Mouse (Mus musculus) heart, embryonic 12.5 days (tissue): ENCODE data around the gene Fmod. TPM values are rescaled to one million over a fixed set of nuclear protein-coding genes. Genes with fewer than 3 reads are reported as not detected.
A peak's percentile ranks its signal among the peaks of the same experiment; 100 is the strongest.

ENCODE experiments used
- ATAC-seq: fragments of 200-750 bp; cut with Nextera tagmentation; 2 replicates; pipeline ENCODE4 v1.8.0; 2017; ENCODE audit warnings: moderate TSS enrichment, moderate library complexity; ENCODE audit not compliant: insufficient number of reproducible peaks, low FRiP score
- H3K27ac ChIP-seq: fragments of 300-500 bp; sonication (generic); 2 replicates; pipeline ENCODE4 v1.5.1; 2016; ENCODE audit warnings: mild to moderate bottlenecking, moderate library complexity; ENCODE audit not compliant: poor library complexity, severe bottlenecking
- H3K27me3 ChIP-seq: fragments of 300-500 bp; sonication (generic); replicated peaks from 2 replicates; pipeline ENCODE4 v1.6.1; 2016; ENCODE audit warnings: mild to moderate bottlenecking, moderate library complexity
- H3K36me3 ChIP-seq: fragments of 300-500 bp; sonication (generic); 2 replicates; pipeline ENCODE4 v1.6.1; 2016; ENCODE audit warnings: mild to moderate bottlenecking, moderate library complexity
- H3K4me1 ChIP-seq: fragments of 300-500 bp; sonication (generic); replicated peaks from 2 replicates; pipeline ENCODE4 v1.6.1; 2016; ENCODE audit warnings: mild to moderate bottlenecking
- H3K4me2 ChIP-seq: fragments of 300-500 bp; sonication (generic); 2 replicates; pipeline ENCODE4 v1.6.1; 2016; ENCODE audit warnings: mild to moderate bottlenecking, moderate library complexity
- H3K4me3 ChIP-seq: fragments of 300-500 bp; sonication (generic); 2 replicates; pipeline ENCODE4 v1.5.1; 2016; ENCODE audit warnings: mild to moderate bottlenecking
- H3K9ac ChIP-seq: fragments of 300-500 bp; sonication (generic); 2 replicates; pipeline ENCODE4 v1.6.1; 2016; ENCODE audit warnings: mild to moderate bottlenecking, moderate library complexity
- H3K9me3 ChIP-seq: fragments of 300-500 bp; sonication (generic); replicated peaks from 2 replicates; pipeline ENCODE4 v1.6.1; 2016; ENCODE audit warnings: mild to moderate bottlenecking, moderate library complexity
- WGBS: fragments of 180-500 bp; shearing (Covaris S2); methylation state at CpG from one replicate; pipeline ENCODE4 v1.1.7; 2016; 5-methylcytosine and 5-hydroxymethylcytosine counted together
- polyA plus RNA-seq: library from polyadenylated mRNA; unstranded; fragments of >200 nt; fragmentation: Nextera tagmentation; extraction: Ambion mirVana; gene quantifications from 2 replicates; pipeline ENCODE4 v1.2.1, GENCODE M21; 2016

Gene Fmod
- polyA plus RNA-seq, 1 experiment from 2014 or later: 15.7 TPM

DNA sequence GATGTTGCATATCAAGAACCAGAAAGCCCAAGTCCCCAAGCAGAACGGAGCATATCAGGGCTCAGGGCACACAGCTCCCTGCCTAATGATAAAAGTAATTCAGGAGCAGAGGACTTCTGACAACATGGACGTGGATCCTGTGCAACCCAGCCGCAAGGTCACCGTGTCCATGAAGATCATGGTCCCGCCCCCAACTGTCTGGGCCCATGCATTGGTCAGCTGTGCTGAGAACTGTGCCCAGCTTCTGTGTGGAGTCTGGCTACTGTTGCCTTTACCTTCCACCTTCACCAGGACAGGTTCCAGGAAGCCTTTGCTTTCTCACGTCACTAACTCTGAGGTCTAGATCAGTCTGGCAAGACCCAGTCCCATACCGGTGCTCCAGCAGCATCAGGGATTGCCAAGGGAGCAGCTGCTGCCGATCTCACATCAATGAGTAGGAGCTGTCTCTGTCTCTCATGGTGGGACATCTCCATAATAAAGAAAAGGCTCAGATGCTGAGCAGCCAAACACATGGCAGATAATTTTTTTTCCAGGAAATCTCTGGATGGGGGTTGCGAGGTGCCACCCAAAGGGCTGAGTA is 18.7 kb downstream of the Fmod start:
- Histone ChIP-seq H3K4me3 (no peak overlapping the region), H3K4me2 (no peak overlapping the region), H3K27ac (no peak overlapping the region), H3K4me1 (peaks cover 18% of the 10 kb centered on the region), H3K9me3 (no peaks in the 10 kb centered on the region), H3K36me3 (no peaks in the 10 kb centered on the region), H3K27me3 (no peaks in the 10 kb centered on the region), H3K9ac (no peak overlapping the region)
- ATAC-seq: no peak
- 67% methylated on average over 9 of the region's 9 CpGs for WGBS

DNA sequence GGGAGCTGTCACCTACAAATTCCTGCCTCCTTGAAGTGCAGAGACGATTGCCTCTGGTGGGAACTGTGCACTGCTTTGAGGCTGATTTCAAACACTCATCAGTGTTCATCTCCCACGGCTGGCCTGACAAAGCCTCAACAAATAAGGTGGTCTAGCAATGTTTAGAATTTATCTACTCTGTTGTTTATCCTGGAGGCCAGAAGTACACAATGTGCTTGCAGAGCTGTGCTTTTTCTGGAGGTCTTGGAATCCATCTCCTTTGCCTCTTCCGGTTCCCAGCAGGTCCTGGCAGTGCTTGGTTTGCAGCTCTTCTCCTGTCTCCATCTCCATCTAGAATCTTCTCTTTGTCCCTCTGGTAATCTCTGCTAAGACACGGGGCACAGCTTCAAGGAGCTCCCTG is 19.2 kb downstream of the Fmod start:
- Histone ChIP-seq H3K36me3 (no peaks in the 10 kb centered on the region), H3K4me2 (no peak overlapping the region), H3K27ac (no peak overlapping the region), H3K9ac (no peak overlapping the region), H3K27me3 (no peaks in the 10 kb centered on the region), H3K4me3 (no peak overlapping the region), H3K9me3 (no peaks in the 10 kb centered on the region), H3K4me1 (peaks cover 21% of the 10 kb centered on the region)
- no peak for ATAC-seq
- 68% methylated on average over 4 of the region's 4 CpGs for WGBS

DNA sequence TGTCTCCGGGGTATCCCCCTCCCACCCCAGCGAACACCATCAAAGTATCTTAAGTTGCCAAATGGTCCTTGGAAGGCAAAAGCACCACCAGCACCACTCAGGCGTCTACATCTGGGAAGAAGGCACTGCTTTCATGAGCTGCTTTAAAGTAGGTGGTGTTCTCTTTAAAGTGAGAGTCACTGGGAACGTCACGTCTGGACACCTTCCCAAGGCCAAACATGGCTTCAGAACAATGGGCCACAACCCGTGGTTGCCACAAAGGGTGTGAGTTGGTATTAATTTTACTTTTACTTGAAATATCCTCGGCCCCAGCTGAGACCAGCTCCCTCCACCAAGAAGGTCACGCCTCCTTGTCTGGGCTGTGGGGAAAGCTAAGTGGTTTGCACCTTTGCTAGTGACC is 20.7 kb downstream of the Fmod start:
- Histone ChIP-seq H3K27ac (no peak overlapping the region), H3K4me1 (peaks cover 36% of the 10 kb centered on the region), H3K9me3 (no peaks in the 10 kb centered on the region), H3K4me2 (no peak overlapping the region), H3K9ac (no peak overlapping the region), H3K27me3 (no peaks in the 10 kb centered on the region), H3K4me3 (no peak overlapping the region), H3K36me3 (no peaks in the 10 kb centered on the region)
- WGBS: 70% methylated on average over 8 of the region's 8 CpGs
- no peak for ATAC-seq

DNA sequence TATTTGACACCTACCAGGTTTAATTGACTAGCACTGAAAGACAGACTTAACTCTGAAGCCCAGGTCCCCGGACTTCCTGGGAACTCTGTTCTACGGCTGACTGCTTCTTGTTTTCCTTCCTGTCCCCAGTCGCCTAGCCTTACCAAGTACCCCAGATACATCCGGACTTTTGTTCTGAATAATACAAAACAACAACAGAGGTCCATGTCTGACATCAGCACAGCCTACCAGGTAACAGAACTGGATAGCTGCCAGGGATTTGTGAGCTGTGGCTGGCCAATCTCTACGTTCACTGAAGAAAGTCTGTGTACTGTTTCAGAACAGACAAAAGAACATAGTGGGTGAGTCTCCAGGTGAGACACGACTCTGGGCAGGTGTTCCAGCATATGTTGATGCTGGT is 21.8 kb downstream of the Fmod start:
- no peak overlapping the region for H3K9ac ChIP-seq
- H3K4me1 ChIP-seq: peaks cover 47% of the 10 kb centered on the region
- no peaks in the 10 kb centered on the region for H3K9me3 ChIP-seq
- H3K27ac ChIP-seq: no peak overlapping the region
- H3K4me2 ChIP-seq: no peak overlapping the region
- ATAC-seq: no peak
- H3K4me3 ChIP-seq: no peak overlapping the region
- 59% methylated on average over 6 of the region's 6 CpGs for WGBS
- H3K36me3 ChIP-seq: no peaks in the 10 kb centered on the region
- H3K27me3 ChIP-seq: no peaks in the 10 kb centered on the region

DNA sequence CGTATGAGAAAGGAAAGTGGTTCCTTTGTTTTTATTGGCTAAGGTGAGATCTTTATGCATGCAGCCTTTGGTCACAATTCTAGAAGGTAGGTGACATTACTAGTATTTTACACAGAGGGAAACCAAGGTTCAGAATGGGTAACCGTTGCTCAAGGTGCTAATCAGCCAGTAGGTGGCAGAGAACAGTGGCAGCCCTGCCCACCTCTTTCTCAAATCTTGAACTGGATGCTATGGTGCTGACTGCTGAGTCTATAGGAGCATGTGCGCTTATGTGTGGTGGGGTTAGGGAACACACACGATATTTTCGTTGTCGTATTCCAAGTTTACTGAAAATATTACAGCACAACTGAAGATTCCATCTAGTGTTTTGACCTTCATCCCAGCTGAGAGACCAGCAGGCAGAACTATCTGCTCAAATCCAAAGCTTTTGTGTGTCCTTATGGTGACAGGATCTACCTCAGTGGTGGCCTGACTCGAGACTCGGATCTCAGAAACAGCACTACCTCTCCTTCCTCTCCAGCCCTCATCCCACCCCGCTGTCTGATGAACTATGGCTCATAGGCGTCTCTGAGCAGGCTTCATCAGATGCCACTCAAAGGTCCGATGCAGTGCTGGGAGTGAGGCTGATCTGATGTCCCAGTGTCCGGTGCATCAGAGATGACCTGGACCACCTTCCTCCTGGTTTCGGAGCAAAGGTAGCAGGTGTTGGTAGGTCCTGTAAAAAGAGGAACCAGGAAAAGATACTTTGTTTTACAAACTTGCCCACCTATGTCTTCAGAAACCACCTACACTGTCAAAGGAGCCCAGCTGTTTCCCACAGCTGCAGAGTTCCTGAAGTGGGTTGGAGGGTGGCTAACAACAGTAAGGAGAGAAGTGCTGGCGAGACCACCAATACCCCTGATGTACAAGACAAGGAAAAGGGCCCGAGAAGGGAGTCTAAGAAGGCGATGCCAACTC is 23.0 kb downstream of the Fmod start:
- no peaks in the 10 kb centered on the region for H3K27me3 ChIP-seq
- ATAC-seq: no peak
- WGBS: 64% methylated on average over 16 of the region's 16 CpGs
- no peaks in the 10 kb centered on the region for H3K9me3 ChIP-seq
- peak overlapping the region; percentile 99 for H3K27ac ChIP-seq
- H3K4me2 ChIP-seq: peak overlapping the region; percentile 92
- no peaks in the 10 kb centered on the region for H3K36me3 ChIP-seq
- peaks cover 55% of the 10 kb centered on the region for H3K4me1 ChIP-seq
- peak overlapping the region; percentile 25; the same call in 1 of the 2 replicates for H3K9ac ChIP-seq
- H3K4me3 ChIP-seq: peak overlapping the region; percentile 48; the same call in 1 of the 2 replicates

DNA sequence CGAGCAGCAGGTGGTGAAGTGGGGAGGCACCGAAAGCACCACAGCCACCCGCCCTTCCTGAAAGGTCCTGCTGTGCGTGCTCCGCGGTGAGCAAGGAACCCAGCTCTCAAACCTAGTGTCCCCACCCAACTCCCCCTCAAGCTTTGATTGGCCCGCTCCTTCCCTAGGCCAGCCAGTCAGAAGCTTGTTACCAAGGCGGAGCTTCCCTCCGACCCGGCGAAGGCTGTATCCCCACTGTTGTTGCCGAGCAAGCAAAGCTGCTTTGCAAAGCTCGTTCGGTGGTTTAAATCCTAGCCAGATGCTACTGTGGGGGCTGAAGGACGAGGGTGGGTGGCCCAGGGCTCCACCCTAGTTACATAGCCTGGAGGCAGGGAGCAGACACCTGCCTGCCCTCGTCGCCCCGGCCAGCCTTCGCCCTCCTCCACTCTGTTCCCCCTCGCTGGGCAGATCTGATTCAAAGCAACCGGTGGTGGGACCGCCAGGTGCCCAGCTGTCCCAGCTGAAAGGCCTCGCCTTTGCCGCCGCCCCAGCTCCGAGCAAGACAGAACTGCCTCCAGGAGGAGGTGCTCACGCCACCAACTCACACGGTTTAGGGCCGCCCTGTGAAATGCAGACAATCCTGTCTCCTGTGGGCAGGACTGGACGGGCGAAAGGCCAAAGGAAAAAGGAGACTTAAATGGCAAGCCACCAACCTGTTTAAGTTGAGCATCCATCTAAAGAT is 24.0 kb downstream of the Fmod start:
- Histone ChIP-seq H3K27me3 (no peaks in the 10 kb centered on the region), H3K4me3 (peak overlapping the region; percentile 48), H3K36me3 (no peaks in the 10 kb centered on the region), H3K27ac (peak overlapping the region; percentile 99), H3K4me2 (peak overlapping the region; percentile 92), H3K4me1 (peaks cover 60% of the 10 kb centered on the region), H3K9me3 (no peaks in the 10 kb centered on the region), H3K9ac (peak overlapping the region; percentile 80)
- ATAC-seq: peak; percentile 94
- 2% methylated on average over 31 of the region's 31 CpGs for WGBS

DNA sequence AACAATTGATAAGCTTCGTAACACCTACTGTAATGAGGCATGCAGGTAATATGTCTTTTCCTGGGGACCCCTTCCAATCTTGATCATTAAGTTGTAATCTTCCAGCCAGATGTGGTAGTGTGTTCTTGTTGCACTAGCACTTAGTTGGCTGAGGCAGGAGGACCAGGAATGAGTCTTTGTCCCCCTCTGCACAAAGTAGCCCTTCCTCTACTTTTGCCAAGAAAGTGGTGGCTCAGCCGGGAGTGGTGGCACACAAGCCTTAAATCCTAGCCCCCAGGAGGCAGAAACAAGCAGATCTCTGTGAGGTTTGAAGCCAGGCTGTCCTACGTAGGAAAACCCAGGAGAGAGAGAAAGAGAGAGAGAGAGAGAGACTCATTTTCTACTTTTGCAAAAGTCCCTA is 24.9 kb downstream of the Fmod start:
- H3K4me3 ChIP-seq: no peak overlapping the region
- no peaks in the 10 kb centered on the region for H3K36me3 ChIP-seq
- H3K4me2 ChIP-seq: no peak overlapping the region
- no peak for ATAC-seq
- no peaks in the 10 kb centered on the region for H3K27me3 ChIP-seq
- H3K27ac ChIP-seq: peak overlapping the region; percentile 99; the same call in 1 of the 2 replicates
- H3K4me1 ChIP-seq: peaks cover 68% of the 10 kb centered on the region
- WGBS: 76% methylated on average over 3 of the region's 3 CpGs
- no peak overlapping the region for H3K9ac ChIP-seq
- no peaks in the 10 kb centered on the region for H3K9me3 ChIP-seq

DNA sequence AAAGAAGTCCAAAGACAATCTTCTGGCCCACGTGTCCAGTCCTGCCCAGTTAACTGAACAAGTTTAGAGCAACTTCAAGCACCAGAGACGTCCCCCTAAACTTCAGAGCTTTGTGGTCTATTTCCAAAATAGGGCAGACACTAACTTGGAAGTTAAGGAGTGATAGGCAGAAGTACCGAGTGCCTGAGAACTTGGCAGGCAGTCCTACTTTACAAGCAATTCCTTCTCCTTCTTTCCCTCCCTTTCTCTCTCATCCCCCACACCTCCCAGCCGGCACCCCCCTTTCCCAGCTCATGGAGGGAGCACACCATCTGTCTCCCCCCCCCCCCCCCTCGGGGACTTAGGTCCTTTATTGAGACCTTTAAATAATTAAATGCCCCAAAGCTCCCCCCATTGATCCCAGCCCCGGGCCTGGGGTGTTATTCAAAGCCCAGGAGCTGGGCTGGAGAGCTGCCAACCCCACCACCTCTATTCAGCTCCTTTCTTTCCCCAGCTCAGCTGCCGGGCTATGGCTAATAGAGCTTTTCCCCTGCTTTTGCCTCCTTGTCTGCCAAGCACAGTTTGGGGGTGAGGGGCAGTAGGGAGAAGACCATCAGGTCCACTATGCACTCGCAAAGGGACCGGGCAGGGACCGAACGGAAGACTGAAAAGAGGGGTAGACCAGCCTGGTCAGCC is 25.5 kb downstream of the Fmod start:
- Histone ChIP-seq H3K27ac (peak overlapping the region; percentile 99), H3K9ac (peak overlapping the region; percentile 62), H3K4me2 (peak overlapping the region; percentile 60), H3K4me3 (0 out of 2 replicates have a peak overlapping the region, but pooled peaks have one; percentile 12), H3K36me3 (no peaks in the 10 kb centered on the region), H3K9me3 (no peaks in the 10 kb centered on the region), H3K27me3 (no peaks in the 10 kb centered on the region), H3K4me1 (peaks cover 74% of the 10 kb centered on the region)
- ATAC-seq: no peak
- WGBS: 14% methylated on average over 11 of the region's 11 CpGs

DNA sequence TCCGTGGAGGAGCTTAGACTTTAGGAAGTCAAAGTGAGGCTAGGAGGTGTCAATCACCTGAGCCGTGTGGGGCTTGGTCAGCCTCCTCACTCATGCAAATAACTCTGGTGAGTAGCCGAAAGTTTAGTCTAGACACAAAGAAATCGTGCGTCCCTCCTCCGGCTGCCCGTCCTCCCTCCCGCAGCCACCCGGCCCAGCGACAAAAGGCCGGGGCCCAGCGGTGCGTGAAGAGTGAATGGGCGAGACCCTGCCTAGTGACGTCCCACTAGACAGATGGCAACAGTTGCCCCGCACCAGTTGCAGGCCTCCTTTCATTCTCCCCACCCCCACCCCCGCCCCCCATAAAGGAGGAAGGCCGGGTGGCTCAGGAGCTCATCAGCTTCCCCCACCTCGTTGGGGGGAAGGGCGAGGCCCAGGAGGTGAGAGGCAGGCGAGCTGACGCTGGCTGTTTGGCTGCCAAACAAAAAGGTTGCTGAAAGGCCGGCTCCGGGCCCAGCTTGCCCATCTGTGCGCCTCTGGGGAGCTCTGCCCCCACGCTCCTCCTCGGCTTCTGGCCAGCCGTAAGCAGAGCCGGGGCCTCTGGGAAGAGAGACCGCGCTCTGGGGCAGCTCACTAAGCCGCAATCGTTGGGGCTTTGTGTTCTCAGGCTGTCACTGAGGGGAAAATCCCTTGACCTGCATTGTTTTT is 26.2 kb downstream of the Fmod start:
- 2% methylated on average over 33 of the region's 33 CpGs for WGBS
- Histone ChIP-seq H3K4me1 (peaks cover 74% of the 10 kb centered on the region), H3K4me2 (peak overlapping the region; percentile 60), H3K4me3 (peak overlapping the region; percentile 12), H3K9me3 (no peaks in the 10 kb centered on the region), H3K9ac (peak overlapping the region; percentile 62), H3K27ac (peak overlapping the region; percentile 99), H3K27me3 (0 out of 2 replicates have a peak, but pooled peaks cover under 1% of the 10 kb centered on the region), H3K36me3 (no peaks in the 10 kb centered on the region)
- no peak; the same call in 1 of the 2 replicates for ATAC-seq

DNA sequence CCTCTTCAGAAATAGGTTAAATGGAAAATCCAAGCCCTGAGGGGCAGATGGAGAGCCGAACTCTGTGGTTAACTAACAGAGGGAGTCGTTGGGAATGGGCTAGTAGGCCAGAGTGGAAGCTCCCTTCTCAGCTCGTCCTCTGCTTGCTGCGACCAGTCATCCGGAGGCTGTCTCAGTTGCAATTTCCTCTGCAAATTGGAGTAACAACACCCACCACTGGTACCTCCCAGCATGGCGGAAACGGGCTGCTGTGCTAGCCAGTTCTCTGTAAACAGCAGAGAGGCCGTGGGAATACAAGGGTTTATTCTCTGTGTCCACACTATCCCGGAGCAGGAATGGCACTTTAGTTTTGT is 26.7 kb downstream of the Fmod start:
- Histone ChIP-seq H3K36me3 (no peaks in the 10 kb centered on the region), H3K4me2 (peak overlapping the region; percentile 60), H3K27ac (peak overlapping the region; percentile 99), H3K9ac (peak overlapping the region; percentile 62), H3K4me3 (peak overlapping the region; percentile 12), H3K27me3 (0 out of 2 replicates have a peak, but pooled peaks cover 3% of the 10 kb centered on the region), H3K4me1 (peaks cover 74% of the 10 kb centered on the region), H3K9me3 (no peaks in the 10 kb centered on the region)
- ATAC-seq: no peak
- WGBS: 26% methylated on average over 9 of the region's 9 CpGs
